Mouse (Mus musculus): ENCODE measurements at regions not wholly inside any gene's neighbourhood (a gene's known extent, or its start where the extent isn't known, plus 50 kb on each side); places are given as distances from the start of the nearest gene placed in this dataset.

GRCm38 (mm10) chr2:172731408-172731807 is 182.0 kb downstream of the Tfap2c start:
- no peak for TF ChIP-seq EP300 (IDR thresholded peaks at IDR 0.05; ENCODE audit: low read depth)
- no peak for TF ChIP-seq CTCF (IDR thresholded peaks at IDR 0.05; ENCODE audit: low read depth)

All from liver, embryonic 14.5 days (tissue).